Mouse (Mus musculus): ENCODE results near the gene Snrnp70. TPM values are rescaled to one million over a fixed set of nuclear protein-coding genes. Genes with fewer than 3 reads are reported as not detected.

The Snrnp70 gene
- polyA plus RNA-seq (2016; fragmentation: Nextera tagmentation; extraction: Ambion mirVana): 173 and 241 TPM in 2 replicates

DNA sequence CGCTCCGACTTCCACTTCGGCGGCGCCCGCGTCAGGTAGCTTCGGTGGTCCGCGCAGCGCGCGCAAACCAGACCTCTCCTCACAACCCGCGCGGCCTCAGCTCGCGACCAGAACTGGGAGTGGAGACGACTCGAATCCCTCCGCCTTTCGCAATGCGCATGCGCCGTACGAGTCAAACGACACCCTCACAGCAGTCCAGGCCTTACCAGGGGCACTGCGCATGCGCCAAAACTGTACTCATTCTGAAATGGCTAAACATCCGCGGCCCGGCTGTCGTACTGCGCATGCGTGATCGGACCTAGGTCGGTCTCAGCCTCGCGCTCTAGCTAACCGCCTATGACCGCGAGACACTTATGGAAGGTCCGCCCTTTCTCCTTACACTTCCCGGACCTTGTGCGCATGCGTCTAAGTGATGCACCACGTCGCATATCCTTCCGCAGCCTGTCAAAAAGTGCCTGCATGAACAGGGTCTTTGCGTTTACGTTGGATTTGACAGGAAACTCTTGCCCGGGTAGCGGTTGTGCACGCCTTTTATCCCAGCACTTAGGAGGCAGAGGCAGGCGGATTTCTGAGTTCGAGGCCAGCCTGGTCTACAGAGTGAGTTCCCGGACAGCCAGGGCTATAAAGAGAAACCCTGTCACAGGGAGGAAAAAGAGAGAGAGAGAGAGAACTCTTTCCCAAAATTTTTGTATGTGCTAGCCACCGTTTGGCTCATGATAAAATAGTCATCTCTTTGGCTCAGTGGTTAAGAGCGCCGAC, at the start of gene Snrnp70:
Gene Snrnp70 (minus strand): TSS at position 165 of the 759 bp plus-strand sequence.
- WGBS: 1% methylated on average over 60 of the region's 60 CpGs
- peaks cover 36% of the 10 kb centered on the region for H3K36me3 ChIP-seq
- no peaks in the 10 kb centered on the region for H3K9me3 ChIP-seq
- DNase-seq (ENCODE audit: low spot score): peak; percentile 100
- H3K27me3 ChIP-seq (ENCODE audit: insufficient read depth, poor library complexity, severe bottlenecking): no peaks in the 10 kb centered on the region
- peak within 1 kb of the TSS; percentile 99 for H3K27ac ChIP-seq
- peaks cover 17% of the 10 kb centered on the region for H3K4me1 ChIP-seq
- peak within 1 kb of the TSS; percentile 89 for H3K4me3 ChIP-seq

DNA sequence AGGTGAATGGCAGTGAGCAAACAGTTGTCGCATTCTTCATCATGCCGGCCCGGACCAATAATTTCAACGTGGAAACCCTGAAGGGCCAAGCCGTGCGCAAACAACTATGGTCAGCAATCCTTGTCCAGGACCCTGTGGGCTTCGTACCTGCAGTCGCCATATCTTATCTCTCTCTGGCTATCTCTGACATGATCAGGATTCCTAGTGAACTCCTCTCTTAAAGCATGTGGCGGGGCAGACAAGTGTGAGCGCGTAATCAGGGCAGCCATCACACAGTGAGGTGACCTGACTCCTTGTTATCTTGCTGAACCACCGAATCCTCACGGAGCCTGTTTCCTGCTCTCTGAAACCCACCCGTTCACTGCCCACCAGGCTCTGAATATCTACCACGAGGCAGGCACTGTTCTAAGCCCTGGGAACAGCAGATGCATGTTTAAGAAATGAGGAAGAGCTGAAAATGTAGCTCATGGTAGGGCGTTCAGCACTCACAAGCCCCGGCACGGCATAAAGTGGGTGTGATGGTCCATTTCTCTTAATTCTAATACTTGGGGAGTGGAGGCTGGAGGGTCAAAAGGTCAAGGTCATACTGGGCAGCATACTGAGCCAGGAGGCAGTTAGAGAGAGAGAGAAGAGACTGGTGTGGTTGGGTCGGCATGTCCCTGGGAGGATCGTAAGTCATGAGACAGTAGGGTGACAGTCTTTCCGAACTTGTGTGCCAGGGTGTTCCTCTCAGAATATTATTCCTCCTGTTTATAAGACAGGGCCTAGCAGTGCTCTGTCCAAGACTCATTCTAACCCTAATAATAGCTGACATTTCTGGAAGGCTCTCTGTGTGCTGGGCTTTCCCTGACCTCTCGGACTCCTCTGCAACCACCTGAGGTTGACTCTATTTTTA, 48.2 kb upstream of the Snrnp70 start:
- DNase-seq (ENCODE audit: low spot score): no peak
- Histone ChIP-seq H3K4me3 (no peak overlapping the region), H3K27me3 (ENCODE audit: insufficient read depth, poor library complexity, severe bottlenecking) (no peaks in the 10 kb centered on the region), H3K9me3 (no peaks in the 10 kb centered on the region), H3K27ac (no peak overlapping the region), H3K4me1 (peaks cover 13% of the 10 kb centered on the region), H3K36me3 (peaks cover 78% of the 10 kb centered on the region)
- 66% methylated on average over 22 of the region's 22 CpGs for WGBS

DNA sequence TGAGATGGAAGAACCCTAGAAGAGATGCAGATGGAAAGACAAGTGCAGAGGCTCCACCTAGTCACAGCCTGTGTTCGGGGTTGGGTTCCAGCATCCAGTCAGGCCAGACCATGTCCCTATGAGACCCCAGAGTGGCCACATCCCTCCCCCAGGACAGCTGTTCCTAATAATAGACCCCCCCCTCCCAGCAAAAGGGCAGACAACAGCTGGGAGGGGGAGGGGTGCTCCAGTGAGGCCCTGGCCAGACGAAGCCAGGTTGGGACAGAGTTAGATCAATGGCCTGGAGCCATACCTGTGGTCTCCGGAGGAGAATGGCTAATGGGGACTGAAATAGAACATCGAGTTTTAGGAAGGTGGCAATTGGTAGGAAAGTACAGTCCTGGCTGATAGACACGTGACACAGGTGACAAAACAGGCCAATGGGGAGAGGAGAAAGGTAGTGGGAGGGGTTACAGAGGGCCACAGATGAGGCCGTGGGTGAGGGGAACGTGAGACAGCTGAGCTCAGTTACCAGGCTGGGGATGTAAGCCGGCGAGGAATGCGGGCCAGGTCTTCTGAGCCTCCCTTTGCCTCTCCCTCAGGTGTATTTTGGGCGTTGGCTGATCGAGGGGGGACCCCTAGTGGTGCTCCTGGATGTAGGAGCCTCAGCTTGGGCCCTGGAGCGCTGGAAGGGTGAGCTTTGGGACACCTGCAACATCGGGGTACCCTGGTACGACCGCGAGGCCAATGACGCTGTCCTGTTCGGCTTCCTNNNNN, 42.2 kb upstream of the Snrnp70 start, which contains the start of gene Ruvbl2:
Gene Ruvbl2 (minus strand): TSS at position 576 of the 756 bp plus-strand sequence.
- Histone ChIP-seq H3K4me3 (peak within 1 kb of the TSS; percentile 31), H3K27ac (no peak within 1 kb of the TSS), H3K9me3 (no peaks in the 10 kb centered on the region), H3K36me3 (peaks cover 32% of the 10 kb centered on the region), H3K27me3 (ENCODE audit: insufficient read depth, poor library complexity, severe bottlenecking) (no peaks in the 10 kb centered on the region), H3K4me1 (peaks cover 41% of the 10 kb centered on the region)
- no peak for DNase-seq (ENCODE audit: low spot score)
- 16% methylated on average over 19 of the region's 19 CpGs for WGBS

DNA sequence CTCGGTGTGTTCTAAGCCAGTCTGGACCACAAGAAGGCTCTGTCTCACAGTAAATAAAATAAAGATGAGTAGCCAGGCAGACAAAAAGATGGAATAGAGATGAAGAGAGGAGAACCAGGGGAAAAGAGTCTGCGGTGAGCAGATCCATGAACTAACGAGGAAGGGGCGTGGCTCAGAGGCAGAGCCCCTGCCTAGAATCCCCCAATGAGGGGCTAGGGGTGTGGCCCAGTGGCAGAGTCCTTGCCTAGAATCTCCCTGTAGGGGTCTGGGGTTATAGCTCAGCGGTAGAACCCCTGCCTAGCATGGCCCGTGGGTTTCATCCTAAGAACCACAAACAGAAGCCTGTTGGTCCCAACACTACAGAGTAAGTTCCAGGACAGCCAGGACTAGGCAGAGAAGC, 41.5 kb upstream of the Snrnp70 start:
- Histone ChIP-seq H3K4me1 (peaks cover 43% of the 10 kb centered on the region), H3K9me3 (no peaks in the 10 kb centered on the region), H3K27ac (no peak overlapping the region), H3K27me3 (ENCODE audit: insufficient read depth, poor library complexity, severe bottlenecking) (no peaks in the 10 kb centered on the region), H3K36me3 (peaks cover 28% of the 10 kb centered on the region), H3K4me3 (peak overlapping the region; percentile 31)
- WGBS: 30% methylated on average over 6 of the region's 6 CpGs
- DNase-seq (ENCODE audit: low spot score): no peak

DNA sequence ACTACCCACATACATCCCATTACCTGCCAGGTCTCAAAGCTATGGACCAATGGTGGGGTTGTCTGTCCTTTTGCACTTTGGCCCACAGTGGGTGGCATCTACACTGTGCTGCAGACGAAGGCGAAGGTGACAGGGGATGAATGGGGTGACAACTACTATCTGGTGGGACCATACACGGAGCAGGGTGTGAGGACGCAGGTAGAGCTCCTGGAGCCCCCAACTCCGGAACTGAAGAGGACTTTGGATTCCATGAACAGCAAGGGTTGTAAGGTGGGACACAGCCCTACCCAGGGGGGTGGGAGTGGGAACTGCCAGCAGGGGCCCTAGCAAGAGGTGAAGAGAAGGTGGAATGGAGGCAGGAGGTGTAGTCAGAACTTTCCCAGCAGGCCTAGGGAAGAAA, 40.9 kb upstream of the Snrnp70 start:
- no peak overlapping the region for H3K27ac ChIP-seq
- H3K27me3 ChIP-seq (ENCODE audit: insufficient read depth, poor library complexity, severe bottlenecking): no peaks in the 10 kb centered on the region
- peaks cover 44% of the 10 kb centered on the region for H3K4me1 ChIP-seq
- whole genome bisulfite sequencing: 92% methylated on average over 5 of the region's 5 CpGs
- peak overlapping the region; percentile 72; the same call in 1 of the 2 replicates for H3K4me3 ChIP-seq
- peaks cover 30% of the 10 kb centered on the region for H3K36me3 ChIP-seq
- H3K9me3 ChIP-seq: no peaks in the 10 kb centered on the region
- no peak for DNase-seq (ENCODE audit: low spot score)

DNA sequence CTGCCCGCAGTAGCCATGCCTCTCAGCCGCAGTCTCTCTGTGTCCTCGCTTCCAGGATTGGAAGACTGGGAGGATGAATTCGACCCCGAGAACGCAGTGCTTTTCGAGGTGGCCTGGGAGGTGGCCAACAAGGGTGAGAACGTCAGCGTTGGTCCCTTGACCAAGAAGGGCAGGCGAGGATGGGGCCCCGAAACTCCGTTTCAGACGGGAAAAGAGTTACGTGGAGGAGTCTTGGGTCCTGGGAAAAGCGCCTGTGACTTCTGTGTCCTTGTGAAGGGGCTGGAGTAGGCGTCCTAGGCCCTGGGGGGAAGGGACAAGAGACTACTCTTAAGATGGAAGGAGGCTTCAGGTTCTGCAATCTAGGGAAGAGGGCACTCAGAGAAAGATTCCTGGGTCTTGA, 39.5 kb upstream of the Snrnp70 start:
- Histone ChIP-seq H3K4me3 (peak overlapping the region; percentile 72), H3K27me3 (ENCODE audit: insufficient read depth, poor library complexity, severe bottlenecking) (no peaks in the 10 kb centered on the region), H3K4me1 (peaks cover 54% of the 10 kb centered on the region), H3K36me3 (peaks cover 30% of the 10 kb centered on the region), H3K9me3 (no peaks in the 10 kb centered on the region), H3K27ac (peak overlapping the region; percentile 93)
- no peak for DNase-seq (ENCODE audit: low spot score)
- 3% methylated on average over 16 of the region's 16 CpGs for WGBS

DNA sequence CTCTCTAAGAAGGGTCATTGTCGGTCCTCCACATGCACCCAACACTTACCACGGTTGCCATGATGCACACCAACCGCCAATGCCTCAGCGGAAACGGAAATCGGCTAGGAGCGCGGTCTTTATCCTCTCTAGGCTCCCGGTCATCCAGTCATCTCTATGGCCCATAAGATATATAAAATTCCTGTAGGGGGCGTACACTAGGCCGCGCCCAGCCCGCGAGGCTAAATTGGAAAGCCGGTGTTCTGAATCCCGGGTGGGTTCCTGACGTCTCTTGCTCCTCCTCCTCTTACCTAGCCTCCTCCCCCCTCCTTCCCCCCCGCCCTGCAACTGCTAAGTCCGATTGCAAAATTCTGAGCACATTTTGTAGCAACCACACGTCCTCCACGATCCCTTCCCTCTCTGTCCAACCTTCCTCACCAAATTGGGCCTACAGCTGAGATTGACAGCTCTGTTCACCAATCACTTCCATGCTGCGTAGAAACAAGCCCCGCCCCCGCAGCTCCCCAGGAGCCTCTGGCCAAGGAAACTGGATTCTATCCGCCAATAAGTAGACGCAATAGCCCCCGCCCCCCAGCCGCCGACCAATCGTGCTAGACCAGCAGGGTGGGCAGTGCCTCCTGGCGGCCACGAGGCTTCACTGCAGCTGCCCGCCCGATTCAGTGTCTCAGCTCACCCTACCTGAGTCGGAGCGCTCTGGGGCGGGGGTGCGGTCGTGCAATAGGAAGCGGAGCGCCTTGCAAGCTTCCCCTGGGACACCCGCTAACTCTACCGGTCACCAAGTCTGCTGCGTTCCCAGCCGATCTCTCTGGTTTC, 38.9 kb upstream of the Snrnp70 start, which contains the start of gene Gys1:
Gene Gys1 (plus strand): TSS at position 642 of the 813 bp plus-strand sequence.
- WGBS: 0% methylated on average over 45 of the region's 45 CpGs
- Histone ChIP-seq H3K27ac (peak within 1 kb of the TSS; percentile 93), H3K27me3 (ENCODE audit: insufficient read depth, poor library complexity, severe bottlenecking) (no peaks in the 10 kb centered on the region), H3K4me3 (peak within 1 kb of the TSS; percentile 72), H3K36me3 (peaks cover 30% of the 10 kb centered on the region), H3K4me1 (peaks cover 54% of the 10 kb centered on the region), H3K9me3 (no peaks in the 10 kb centered on the region)
- peak; percentile 100 for DNase-seq (ENCODE audit: low spot score)

DNA sequence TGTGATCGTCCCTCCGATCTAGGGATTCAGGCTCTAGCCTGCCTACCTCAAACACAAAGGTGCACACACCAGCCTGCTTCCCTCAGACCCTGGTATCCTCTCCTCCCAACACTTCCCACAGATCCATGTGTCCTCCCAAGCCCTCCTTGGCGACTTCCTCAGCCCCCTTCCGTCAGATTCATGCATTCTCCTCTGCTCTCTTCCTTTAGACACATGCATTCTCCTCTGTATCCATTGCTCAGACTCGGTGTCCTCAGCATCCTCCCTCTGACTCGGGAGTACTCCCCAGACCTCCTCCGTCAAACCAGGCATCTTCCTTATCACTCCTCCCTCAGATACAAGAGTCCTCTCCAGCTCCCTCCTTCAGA, 38.3 kb upstream of the Snrnp70 start:
- Histone ChIP-seq H3K4me1 (peaks cover 54% of the 10 kb centered on the region), H3K4me3 (peak overlapping the region; percentile 72), H3K36me3 (peaks cover 33% of the 10 kb centered on the region), H3K9me3 (no peaks in the 10 kb centered on the region), H3K27ac (peak overlapping the region; percentile 93), H3K27me3 (ENCODE audit: insufficient read depth, poor library complexity, severe bottlenecking) (no peaks in the 10 kb centered on the region)
- DNase-seq (ENCODE audit: low spot score): no peak
- under 1% methylated on average over 7 of the region's 7 CpGs for WGBS

DNA sequence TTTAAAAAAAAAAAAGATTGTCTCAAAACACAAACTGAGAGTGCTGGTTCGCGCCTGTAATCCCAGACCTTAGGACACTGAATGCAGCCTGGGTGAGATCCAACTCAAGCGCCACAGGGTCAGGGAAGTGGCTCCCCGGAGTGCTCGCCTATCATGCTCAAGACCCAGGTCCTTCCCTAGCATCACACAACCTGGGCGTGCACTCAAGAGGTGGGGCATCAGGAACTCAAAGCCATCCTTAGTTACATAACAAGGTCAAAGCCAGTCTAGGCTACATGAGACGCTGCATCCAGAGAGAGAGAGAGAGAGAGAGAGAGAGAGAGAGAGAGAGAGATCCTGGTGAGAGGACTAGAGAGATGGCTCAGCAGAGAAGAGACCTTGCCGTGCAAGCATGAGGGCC, 31.0 kb upstream of the Snrnp70 start:
- WGBS: 91% methylated on average over 8 of the region's 8 CpGs
- H3K36me3 ChIP-seq: peaks cover 100% of the 10 kb centered on the region

DNA sequence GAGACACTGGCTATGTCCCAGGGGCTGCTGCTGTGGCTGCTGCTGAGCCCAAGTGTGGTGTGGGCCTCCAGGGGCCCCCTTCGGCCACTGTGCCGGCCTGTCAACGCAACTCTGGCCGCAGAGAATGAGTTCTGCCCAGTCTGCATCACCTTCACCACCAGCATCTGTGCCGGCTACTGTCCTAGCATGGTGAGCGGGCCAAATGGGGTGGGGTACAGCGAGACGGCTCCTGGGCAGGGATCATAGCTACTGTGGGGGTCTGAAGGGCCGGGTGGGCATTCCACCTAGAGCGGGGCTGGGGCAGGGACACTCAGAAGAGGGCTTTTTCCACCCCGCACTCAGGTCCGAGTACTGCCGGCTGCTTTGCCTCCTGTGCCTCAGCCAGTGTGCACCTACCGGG, 25.7 kb upstream of the Snrnp70 start:
- peaks cover 61% of the 10 kb centered on the region for H3K27me3 ChIP-seq (ENCODE audit: insufficient read depth, poor library complexity, severe bottlenecking)
- peaks cover 24% of the 10 kb centered on the region for H3K4me1 ChIP-seq
- DNase-seq (ENCODE audit: low spot score): no peak
- H3K9me3 ChIP-seq: no peaks in the 10 kb centered on the region
- WGBS: 88% methylated on average over 14 of the region's 14 CpGs
- H3K27ac ChIP-seq: no peak overlapping the region
- peaks cover 58% of the 10 kb centered on the region for H3K36me3 ChIP-seq
- no peak overlapping the region for H3K4me3 ChIP-seq

More for the DNA sequence above, 31.0 kb upstream of the Snrnp70 start:
- Histone ChIP-seq H3K9me3 (no peaks in the 10 kb centered on the region), H3K27ac (no peak overlapping the region), H3K4me1 (peaks cover 11% of the 10 kb centered on the region; the same call in 1 of the 2 replicates), H3K27me3 (ENCODE audit: insufficient read depth, poor library complexity, severe bottlenecking) (peaks cover 7% of the 10 kb centered on the region), H3K4me3 (no peak overlapping the region)
- no peak for DNase-seq (ENCODE audit: low spot score)

DNA sequence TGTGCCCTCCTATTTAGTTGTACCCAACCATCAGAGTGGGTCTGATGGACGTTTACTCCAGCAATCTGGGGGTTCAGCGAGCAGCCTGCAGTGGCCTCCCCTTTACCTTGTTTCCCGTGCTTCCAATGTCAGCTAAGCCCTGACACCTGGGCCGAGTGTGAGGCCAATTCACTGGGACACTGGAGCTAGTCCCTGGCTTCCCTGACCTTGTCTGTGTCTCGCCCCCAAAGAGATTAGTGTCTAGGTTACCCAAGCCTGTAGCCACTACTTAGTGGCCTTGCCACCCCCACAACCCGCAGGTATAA, 25.0 kb upstream of the Snrnp70 start, which contains the start of gene Lhb:
Gene Lhb (plus strand): TSS at position 206 of the 305 bp plus-strand sequence.
- WGBS: 62% methylated on average over 6 of the region's 6 CpGs
- DNase-seq (ENCODE audit: low spot score): no peak
- H3K36me3 ChIP-seq: peaks cover 51% of the 10 kb centered on the region
- H3K4me3 ChIP-seq: peak within 1 kb of the TSS; percentile 25
- H3K4me1 ChIP-seq: peaks cover 28% of the 10 kb centered on the region
- H3K27me3 ChIP-seq (ENCODE audit: insufficient read depth, poor library complexity, severe bottlenecking): peaks cover 67% of the 10 kb centered on the region
- no peaks in the 10 kb centered on the region for H3K9me3 ChIP-seq
- peak within 1 kb of the TSS; percentile 37; the same call in 1 of the 2 replicates for H3K27ac ChIP-seq

All from heart, embryonic 10.5 days (tissue).